Mouse (Mus musculus) ES-Bruce4 (cell line): ENCODE measurements around the gene Rex1bd.

Experiments used
- CTCF ChIP-seq: IDR thresholded peaks from one replicate; pipeline ENCODE4 v1.8.1; 2011; ENCODE audit warnings: low read depth, low read length
- POLR2A ChIP-seq: IDR thresholded peaks from one replicate; pipeline ENCODE4 v1.8.1; 2011; ENCODE audit warnings: low read length; ENCODE audit not compliant: insufficient read depth

DNA sequence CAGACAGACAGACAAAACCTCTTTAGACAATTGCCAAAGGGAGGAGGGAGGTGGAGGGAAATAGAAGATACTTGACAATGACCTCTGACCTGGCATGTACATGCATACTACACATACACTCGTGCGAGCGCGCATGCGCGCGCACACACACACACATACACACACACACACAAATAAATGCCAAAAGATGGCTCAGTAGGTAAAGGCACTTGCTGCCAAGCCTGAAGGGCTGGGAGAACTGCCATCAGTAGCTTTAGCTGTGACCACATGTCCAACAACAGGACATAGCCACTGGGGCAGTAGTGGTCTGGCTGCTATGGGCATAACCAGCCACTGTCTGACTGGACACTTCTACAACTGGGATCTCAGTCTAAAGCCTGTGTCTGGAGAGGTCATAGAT is 34.7 kb downstream of the Rex1bd start:
- TF ChIP-seq POLR2A = no peak
- TF ChIP-seq CTCF = no peak
